Mouse (Mus musculus): ENCODE measurements around the gene Bmpr1b. TPM values are rescaled to one million over a fixed set of nuclear protein-coding genes. Genes with fewer than 3 reads are reported as not detected.

Gene Bmpr1b
- total RNA-seq, 2 experiments from 2014 or later, result 2.7 to 4.5 TPM

DNA sequence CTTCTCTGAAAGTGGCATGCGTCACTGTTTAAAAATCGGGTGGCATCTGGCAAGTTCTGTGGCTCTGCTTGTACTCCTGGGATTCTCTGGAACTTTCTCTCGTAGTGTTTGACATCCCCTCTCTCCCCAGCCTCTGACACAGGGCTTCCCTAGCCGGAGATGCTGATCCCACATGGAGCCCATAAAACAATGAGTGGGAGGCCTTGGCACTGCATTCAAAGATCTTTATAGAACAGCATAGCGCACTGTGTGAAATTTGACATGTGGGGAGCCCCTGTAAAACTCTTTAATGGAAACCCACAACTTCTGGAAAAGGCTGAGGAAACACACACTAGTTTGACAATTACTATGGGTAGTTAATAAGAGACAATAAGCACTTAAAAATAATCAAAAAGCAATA is 126.2 kb downstream of the Bmpr1b start:
- DNase-seq (ENCODE audit: low spot score in 2 of 2), result no peak

GRCm38 (mm10) chr3:142040345-142040744 is 128.9 kb downstream of the Bmpr1b start:
- DNase-seq (ENCODE audit: low spot score in 2 of 2), result no peak

DNA sequence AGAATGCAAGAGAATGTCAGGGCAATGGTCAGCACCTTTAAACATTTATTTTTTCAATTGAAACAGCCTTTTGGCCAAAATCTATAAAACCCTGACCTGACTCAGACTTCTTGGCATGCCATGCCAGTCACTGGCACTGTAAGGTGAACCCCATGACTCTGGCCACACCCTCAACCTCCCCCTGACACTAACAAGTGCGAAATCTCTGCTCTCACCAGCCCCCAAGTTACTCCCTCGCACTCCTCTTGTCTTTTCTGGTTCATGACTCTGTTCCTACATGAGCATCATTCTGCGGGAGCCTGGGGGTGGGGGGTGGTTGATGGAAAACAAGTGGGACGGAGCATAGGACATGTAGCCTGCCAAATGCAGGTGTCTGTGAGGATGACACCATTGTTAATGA is 135.1 kb downstream of the Bmpr1b start:
- DNase-seq (ENCODE audit: low spot score in 2 of 2), result no peak

GRCm38 (mm10) chr3:142019716-142020115 is 149.5 kb downstream of the Bmpr1b start:
- DNase-seq (ENCODE audit: low spot score in 2 of 2), result no peak

DNA sequence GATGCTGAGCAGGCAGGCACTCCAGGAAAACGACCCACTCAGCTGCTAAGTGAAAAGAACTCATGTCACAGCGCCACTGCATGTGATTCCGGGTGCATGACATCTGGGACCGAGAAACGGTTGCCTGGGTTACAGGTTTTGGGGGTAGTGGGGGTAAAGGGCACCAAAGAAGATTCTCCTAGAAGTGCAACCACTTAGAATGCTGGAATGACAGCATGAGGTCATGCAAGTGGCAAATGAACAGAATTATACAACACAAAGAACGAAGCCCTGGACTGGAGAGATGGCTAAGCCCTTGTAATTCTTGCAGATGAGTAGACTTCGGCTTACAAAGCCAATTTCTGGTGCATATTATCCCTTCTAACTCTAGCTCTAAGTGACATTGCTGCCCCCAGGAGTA is 184.7 kb downstream of the Bmpr1b start:
- DNase-seq (ENCODE audit: low spot score in 2 of 2), result no peak

- no peak for DNase-seq (ENCODE audit: low spot score in 2 of 2)
These were observed 187.4 kb downstream of the Bmpr1b start for GRCm38 (mm10) chr3:141981613-141982432.

DNA sequence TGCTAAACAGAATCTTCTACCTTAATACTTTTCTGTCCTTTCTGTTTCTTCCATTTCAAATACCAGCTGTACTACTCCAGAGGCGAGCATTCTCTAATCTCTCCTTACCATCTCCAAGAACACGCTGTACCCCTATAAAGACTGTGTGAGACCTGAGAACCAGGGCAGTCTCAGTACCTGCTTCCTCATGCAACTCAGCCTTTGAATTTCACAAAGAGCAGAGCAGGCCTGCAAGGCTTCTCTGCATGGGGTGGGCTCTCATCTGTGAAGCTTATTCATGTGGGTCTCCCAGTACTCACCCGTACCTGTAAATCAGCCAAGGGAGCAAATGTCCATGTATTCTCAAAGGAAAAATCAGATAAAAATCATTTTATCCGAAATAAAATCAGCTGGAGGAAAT is 203.0 kb downstream of the Bmpr1b start:
- no peak for DNase-seq (ENCODE audit: low spot score in 2 of 2)

GRCm38 (mm10) chr3:141952931-141953330 is 216.3 kb downstream of the Bmpr1b start:
- no peak for DNase-seq (ENCODE audit: low spot score in 2 of 2)

GRCm38 (mm10) chr3:141950642-141951041 is 218.6 kb downstream of the Bmpr1b start:
- DNase-seq (ENCODE audit: low spot score in 2 of 2), result no peak

DNA sequence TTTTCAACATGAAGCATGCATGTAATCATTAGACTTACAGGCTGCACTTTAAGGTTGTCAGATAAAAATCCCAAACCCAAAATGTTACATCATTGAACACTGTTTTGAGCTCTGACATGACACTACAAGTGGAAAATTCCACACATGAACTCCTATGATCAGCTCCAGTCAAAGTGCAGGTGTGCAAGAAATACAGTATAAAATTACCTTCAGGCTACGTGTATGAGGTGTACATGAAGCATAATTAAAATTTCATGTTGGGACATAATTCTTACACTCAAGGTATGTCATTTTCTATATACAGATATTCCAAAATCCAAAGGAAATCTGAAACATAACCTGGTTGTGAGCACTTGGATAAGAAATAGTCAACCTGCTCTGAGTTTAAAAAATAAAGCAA is 220.7 kb downstream of the Bmpr1b start:
- DNase-seq (ENCODE audit: low spot score in 2 of 2), result no peak

DNA sequence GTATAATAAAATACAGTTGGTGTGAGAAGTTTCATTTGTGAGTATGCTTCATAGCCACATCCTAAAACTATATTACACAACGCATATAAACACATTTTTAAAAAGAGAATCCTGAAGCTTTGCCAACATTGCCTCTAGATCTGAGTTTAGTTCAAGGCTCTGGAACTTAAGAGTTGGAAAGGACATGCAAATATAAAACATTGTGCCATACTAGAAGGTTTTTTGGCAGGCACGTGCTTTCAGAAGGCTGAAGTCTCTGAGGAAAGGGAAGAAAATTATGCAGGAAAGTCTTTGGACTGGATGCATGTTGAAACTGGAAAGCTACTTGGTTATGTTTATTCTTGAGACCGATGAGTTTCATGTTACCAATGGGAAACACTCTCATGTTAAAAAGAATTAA is 221.1 kb downstream of the Bmpr1b start:
- DNase-seq (ENCODE audit: low spot score in 2 of 2), result no peak

- DNase-seq (ENCODE audit: low spot score in 2 of 2), result no peak
These were observed 222.4 kb downstream of the Bmpr1b start for GRCm38 (mm10) chr3:141946846-141947245.

- DNase-seq (ENCODE audit: low spot score in 2 of 2), result no peak
These were observed 225.9 kb downstream of the Bmpr1b start for GRCm38 (mm10) chr3:141943317-141943742.

DNA sequence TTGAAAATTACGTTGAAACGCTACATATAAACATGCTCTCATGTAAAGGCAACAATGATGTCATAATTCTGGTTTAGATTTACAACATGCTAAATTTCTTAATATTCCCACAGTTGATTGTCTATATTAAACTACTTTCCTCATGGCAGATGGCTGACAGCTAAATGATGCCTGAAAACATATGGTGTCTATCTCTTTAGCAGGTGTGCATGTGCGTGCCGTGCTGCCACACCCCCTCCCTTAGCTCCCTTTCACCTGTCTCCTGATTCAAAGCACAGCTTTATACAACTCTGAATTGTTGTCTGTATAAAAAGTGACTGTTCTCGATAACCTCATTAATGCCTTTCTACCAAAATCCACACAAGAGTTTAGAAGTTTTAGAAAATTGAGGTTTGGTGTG is 229.0 kb downstream of the Bmpr1b start:
- DNase-seq (ENCODE audit: low spot score in 2 of 2), result no peak

GRCm38 (mm10) chr3:141936594-141937272 is 232.5 kb downstream of the Bmpr1b start:
- no peak for DNase-seq (ENCODE audit: low spot score in 2 of 2)

DNA sequence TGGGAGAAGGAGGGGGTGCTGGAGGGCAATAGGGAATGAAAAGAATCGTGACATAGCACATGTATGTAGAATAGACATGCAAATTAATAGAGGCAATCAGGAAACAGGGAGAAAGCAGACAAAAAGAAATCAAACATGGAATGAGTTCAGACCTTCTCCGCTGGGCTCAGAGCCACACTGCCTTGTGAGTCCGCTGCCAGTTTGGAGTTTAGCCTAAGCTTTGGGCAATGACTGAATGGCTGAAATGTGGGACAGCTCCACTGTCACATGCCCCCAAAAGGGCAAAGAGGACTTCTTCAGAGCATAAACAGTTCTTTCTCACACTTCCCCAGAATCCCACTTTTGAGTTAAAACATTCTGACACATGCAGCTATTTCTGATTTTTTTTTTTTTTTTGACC is 236.3 kb downstream of the Bmpr1b start:
- DNase-seq (ENCODE audit: low spot score in 2 of 2), result no peak

GRCm38 (mm10) chr3:141931372-141932092 is 237.7 kb downstream of the Bmpr1b start:
- no peak for DNase-seq (ENCODE audit: low spot score in 2 of 2)

DNA sequence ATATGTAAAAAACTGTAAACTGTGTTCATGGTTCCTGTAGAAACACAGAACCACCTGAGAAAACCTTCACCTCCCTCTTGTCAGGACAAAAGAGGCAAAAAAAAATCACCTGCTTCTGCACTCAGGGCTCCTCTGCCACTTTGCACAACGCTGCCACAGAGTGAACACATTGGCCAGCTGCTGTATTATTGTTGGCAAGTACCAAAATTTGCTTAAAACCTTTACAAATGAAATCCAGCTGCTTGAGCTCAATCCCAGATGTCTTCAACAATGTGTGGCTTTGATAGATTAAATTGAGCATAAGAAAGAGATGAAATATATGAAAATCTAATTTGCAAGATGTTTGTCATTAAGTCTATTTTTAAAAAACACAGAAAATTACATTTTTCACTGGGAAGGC is 245.8 kb downstream of the Bmpr1b start:
- DNase-seq (ENCODE audit: low spot score in 2 of 2), result no peak

DNA sequence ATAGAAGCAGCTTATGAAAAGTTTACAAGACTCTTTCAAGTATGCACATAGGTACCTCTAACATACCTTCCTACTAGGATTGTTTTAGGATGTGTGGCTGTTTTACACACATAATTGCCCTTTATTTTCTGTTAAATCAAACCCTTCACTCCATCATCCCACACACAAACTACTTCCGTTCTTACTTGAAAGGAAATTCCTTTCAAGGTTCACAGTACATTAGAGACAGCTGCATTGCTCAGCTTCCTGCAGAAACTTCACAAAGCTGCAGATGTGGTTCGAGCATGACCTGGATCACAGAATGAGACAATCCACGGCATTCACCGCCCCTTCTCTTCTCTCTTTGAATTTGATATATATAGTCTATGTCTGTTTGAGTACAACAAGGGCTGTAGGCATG is 248.1 kb downstream of the Bmpr1b start:
- DNase-seq (ENCODE audit: low spot score in 2 of 2), result no peak

DNA sequence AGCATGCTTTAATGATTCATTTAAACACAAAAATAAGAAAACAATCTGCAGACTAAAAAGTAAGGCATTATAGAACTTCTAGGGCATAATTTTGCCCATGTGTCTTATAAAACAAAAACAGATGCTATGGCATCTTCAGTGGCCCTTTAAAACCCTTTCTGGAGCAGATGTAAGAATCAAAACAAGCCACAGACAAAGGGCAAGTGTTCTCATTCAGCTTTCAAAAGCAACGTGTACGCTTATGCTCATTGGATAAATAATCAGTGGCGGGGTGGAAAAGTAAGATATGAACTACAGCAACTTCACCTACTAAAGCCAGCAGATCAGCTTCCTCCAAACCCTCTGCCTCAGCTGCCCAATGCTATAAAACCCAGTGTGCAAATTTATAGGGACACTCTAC is 249.6 kb downstream of the Bmpr1b start:
- no peak for DNase-seq (ENCODE audit: low spot score in 2 of 2)

- DNase-seq (ENCODE audit: low spot score in 2 of 2), result no peak
These were observed 252.1 kb downstream of the Bmpr1b start for GRCm38 (mm10) chr3:141917166-141917565.

GRCm38 (mm10) chr3:141915995-141916394 is 253.2 kb downstream of the Bmpr1b start:
- DNase-seq (ENCODE audit: low spot score in 2 of 2), result no peak

Measured in adrenal gland, postnatal 4 days (tissue).